Mouse (Mus musculus) ES-Bruce4 (cell line): ENCODE results near the gene Cmip.

Experiments
- CTCF ChIP-seq: IDR thresholded peaks from one replicate; pipeline ENCODE4 v1.8.1; 2011; ENCODE audit warnings: low read depth, low read length
- EP300 ChIP-seq: IDR thresholded peaks from 2 replicates; pipeline ENCODE4 v1.6.1; 2011; ENCODE audit warnings: low read depth, low read length; ENCODE audit not compliant: insufficient read depth
- POLR2A ChIP-seq: IDR thresholded peaks from one replicate; pipeline ENCODE4 v1.8.1; 2011; ENCODE audit warnings: low read length; ENCODE audit not compliant: insufficient read depth

- TF ChIP-seq CTCF (no peak), POLR2A (no peak), EP300 (no peak)
These were observed 210.6 kb downstream of the Cmip start for GRCm38 (mm10) chr8:117467466-117467865.
